Mouse (Mus musculus) liver, adult 2 months (tissue): Measurements from ENCODE around the gene Fgfr2.

Experiments
- CTCF ChIP-seq: fragments of 200-500 bp; IDR thresholded peaks from 2 replicates; pipeline ENCODE4 v1.5.1; 2011; ENCODE audit warnings: low read depth, low read length, control low read depth
- POLR2A ChIP-seq: fragments of 200-500 bp; IDR thresholded peaks from 2 replicates; pipeline ENCODE4 v1.6.1; 2011; ENCODE audit warnings: low read length, control low read depth; ENCODE audit not compliant: insufficient read depth; ENCODE audit errors: extremely low read depth

GRCm38 (mm10) chr7:130664629-130665028 lies 2458.5 kb downstream of the Fgfr2 start:
- TF ChIP-seq CTCF (peak; percentile 38), POLR2A (no peak)
